Mouse (Mus musculus) embryonic fibroblast, embryonic 13.5 days (primary cell): ENCODE results near the gene Slc5a4b. TPM values are rescaled to one million over a fixed set of nuclear protein-coding genes. Genes with fewer than 3 reads are reported as not detected.

Experiments used
- H3K27ac ChIP-seq: 2 replicates; pipeline ENCODE4 v1.5.1; 2012; ENCODE audit warnings: low read length, control low read depth, inconsistent platforms; ENCODE audit not compliant: insufficient read depth
- H3K4me1 ChIP-seq: 2 replicates; pipeline ENCODE4 v1.6.1; 2011; ENCODE audit warnings: low read length; ENCODE audit not compliant: control insufficient read depth, insufficient read depth
- H3K4me3 ChIP-seq: 2 replicates; pipeline ENCODE4 v1.5.1; 2011; ENCODE audit warnings: mild to moderate bottlenecking, control low read depth, low read length; ENCODE audit not compliant: insufficient read depth
- CTCF ChIP-seq: IDR thresholded peaks from 2 replicates; pipeline ENCODE4 v1.5.1; 2011; ENCODE audit warnings: mild to moderate bottlenecking, control low read depth, low read length, moderate library complexity, borderline replicate concordance; ENCODE audit not compliant: insufficient read depth
- POLR2A ChIP-seq: IDR thresholded peaks from 2 replicates; pipeline ENCODE4 v1.6.1; 2011; ENCODE audit warnings: low read depth, mild to moderate bottlenecking, control low read depth, low read length, moderate library complexity
- polyA plus RNA-seq: library from polyadenylated mRNA; stranded (reverse); fragments of >200 nt; gene quantifications from 2 replicates; pipeline ENCODE4 v1.2.4, GENCODE M21; 2011; ENCODE audit warnings: low read depth; ENCODE audit not compliant: missing spikeins, insufficient read length

The Slc5a4b gene
- polyA plus RNA-seq, 1 experiment, result not detected

GRCm38 (mm10) chr10:76029276-76029675 lies 81.5 kb downstream of the Slc5a4b start:
- TF ChIP-seq POLR2A (no peak), CTCF (no peak)
- no peak overlapping the region for H3K4me3 ChIP-seq
- no peak overlapping the region for H3K27ac ChIP-seq
- peaks cover 2% of the 10 kb centered on the region for H3K4me1 ChIP-seq

DNA sequence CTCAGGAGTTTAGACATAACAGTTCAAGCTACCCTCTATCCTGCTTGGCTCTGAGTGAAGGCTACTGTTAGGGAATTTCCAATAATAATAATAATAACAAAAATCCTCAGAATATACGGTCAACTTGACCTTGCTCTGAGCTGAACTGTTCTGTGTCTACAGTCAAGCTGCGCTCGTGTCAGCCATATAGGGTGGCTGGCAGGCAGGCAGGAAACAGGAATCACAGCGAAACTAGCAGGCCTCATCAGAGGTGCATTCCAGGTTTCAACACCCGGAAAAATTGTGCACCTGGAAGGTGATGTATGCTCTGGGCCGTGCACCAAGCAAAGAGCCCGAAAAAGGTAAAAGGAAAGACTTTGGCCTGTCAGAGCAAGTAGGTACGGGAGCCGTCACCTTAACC lies 82.4 kb downstream of the Slc5a4b start:
- no peak for TF ChIP-seq POLR2A
- TF ChIP-seq CTCF, result no peak
- no peak overlapping the region for H3K4me3 ChIP-seq
- no peak overlapping the region for H3K27ac ChIP-seq
- H3K4me1 ChIP-seq, result no peaks in the 10 kb centered on the region

- H3K27ac ChIP-seq, result no peak overlapping the region
- TF ChIP-seq POLR2A (no peak), CTCF (no peak)
- no peaks in the 10 kb centered on the region for H3K4me1 ChIP-seq
- H3K4me3 ChIP-seq, result no peak overlapping the region
These were observed 82.8 kb downstream of the Slc5a4b start for GRCm38 (mm10) chr10:76028016-76028366.

DNA sequence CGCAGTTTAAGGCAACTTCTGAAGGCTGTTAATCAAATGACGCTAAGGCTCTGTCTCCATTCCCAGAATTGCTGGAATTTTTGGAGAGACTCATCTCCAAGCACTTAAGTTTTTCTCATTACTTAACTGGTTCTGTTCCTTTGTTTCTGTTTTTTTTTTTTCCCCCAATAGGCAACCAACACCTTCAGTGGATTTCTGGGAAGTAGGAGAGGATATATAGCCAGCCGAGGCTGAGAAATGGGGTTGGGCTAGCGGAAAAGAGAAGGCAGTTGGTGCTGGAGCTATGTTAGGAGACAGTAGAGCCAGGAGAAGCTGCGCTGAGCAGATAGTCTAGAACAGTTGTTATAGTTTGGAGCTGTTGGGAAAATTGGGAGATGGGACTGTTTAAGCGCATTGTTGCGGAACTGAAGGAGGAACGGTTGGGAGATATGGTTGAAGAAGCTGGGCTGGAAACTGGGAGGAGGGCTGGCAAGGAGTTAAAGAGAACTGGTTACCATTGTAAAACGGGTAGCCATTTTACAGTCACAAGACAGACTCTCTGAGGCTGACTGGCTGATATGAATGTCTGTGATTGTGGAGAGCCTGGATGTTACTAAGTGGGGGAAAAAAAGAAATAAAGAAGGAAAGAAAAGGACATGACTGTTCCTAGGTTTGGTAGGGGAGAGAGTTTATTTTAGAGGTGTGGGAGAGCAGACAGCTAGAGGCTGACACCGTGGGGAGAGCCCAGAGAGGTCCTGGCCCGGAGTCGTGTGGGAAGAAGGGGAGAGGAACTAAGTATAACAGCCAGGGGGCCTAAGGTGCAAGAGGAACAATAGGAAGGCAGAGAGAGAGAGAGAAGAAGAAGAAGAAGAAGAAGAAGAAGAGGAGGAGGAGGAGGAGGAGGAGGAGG lies 83.4 kb downstream of the Slc5a4b start:
- H3K27ac ChIP-seq, result no peak overlapping the region
- TF ChIP-seq POLR2A (no peak), CTCF (no peak)
- H3K4me3 ChIP-seq, result no peak overlapping the region
- H3K4me1 ChIP-seq, result no peaks in the 10 kb centered on the region

DNA sequence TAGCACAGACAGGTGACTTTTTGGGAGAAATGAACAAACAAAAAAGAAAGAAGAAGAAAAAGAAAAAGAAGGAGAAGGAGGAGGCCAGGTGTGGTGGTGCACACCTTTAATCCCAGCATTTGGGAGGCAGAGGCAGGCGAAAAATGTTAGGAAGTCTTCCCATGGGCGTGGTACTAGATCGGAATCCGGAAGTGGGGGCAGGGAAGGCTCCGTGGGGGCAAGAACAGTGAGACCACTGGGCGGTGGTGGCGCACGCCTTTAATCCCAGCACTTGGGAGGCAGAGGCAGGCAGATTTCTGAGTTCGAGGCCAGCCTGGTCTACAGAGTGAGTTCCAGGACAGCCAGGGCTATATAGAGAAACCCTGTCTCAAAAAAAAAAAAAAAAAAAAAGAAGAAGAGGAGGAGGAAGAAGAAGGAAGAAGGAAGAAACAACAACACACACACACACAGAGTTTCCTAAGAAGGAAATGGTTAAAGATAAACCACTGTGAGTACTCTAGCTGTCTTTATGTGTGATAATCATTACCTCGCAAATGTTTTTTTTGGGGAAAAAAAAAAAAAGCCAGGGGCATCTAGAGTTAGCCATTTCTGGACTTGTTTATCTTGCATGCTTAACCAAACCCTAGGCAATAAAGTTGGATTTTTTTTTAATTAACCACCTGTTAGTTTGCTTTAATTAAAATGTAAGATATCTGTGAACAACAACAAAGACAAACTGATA lies 85.1 kb downstream of the Slc5a4b start:
- Histone ChIP-seq H3K27ac (no peak overlapping the region), H3K4me3 (no peak overlapping the region), H3K4me1 (no peaks in the 10 kb centered on the region)
- TF ChIP-seq CTCF (no peak), POLR2A (no peak)

DNA sequence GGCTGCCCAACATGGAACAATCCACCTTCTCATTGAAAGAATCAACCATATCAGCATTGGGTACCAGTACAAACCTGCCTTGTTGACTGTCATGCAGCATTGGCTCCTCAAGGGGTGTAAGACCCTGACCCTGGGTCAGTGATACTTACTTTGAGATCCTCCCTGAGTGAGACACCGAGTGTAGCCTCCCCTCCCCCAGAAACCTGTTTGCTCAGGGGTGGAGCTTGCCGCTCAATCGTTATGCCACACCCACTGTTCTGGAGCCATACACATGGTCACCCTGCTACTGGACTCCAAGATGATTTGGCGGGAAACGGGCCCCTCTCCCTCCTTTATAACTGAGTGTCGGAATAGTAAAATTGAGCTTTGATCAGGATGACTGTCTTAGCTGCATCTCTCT lies 86.8 kb downstream of the Slc5a4b start:
- H3K27ac ChIP-seq, result no peak overlapping the region
- no peak overlapping the region for H3K4me3 ChIP-seq
- H3K4me1 ChIP-seq, result no peaks in the 10 kb centered on the region
- TF ChIP-seq CTCF, result no peak
- TF ChIP-seq POLR2A, result no peak

DNA sequence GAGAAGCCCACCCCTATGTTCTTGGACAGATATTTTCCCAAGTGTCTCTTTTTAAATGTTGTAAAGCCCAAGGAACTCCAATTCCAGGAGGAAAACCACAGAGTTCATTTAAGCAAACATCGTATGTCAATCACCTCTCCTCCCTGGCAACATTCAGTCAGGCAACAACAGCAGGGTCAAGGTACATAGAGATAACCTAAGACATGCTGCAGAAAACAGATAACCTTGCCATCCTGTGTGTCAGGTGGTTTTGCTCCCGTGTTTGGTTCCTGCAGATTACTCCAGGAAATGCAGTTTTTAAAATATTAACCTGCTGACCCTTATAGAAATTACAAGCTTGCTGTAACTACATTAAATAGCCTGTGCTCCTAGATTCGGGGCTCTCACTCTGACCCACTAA lies 89.0 kb downstream of the Slc5a4b start:
- H3K4me1 ChIP-seq, result no peaks in the 10 kb centered on the region
- no peak overlapping the region for H3K27ac ChIP-seq
- TF ChIP-seq CTCF, result no peak
- no peak overlapping the region for H3K4me3 ChIP-seq

GRCm38 (mm10) chr10:76016886-76017285 lies 93.9 kb downstream of the Slc5a4b start:
- no peaks in the 10 kb centered on the region for H3K4me1 ChIP-seq
- no peak overlapping the region for H3K4me3 ChIP-seq
- TF ChIP-seq POLR2A, result no peak
- TF ChIP-seq CTCF, result no peak

DNA sequence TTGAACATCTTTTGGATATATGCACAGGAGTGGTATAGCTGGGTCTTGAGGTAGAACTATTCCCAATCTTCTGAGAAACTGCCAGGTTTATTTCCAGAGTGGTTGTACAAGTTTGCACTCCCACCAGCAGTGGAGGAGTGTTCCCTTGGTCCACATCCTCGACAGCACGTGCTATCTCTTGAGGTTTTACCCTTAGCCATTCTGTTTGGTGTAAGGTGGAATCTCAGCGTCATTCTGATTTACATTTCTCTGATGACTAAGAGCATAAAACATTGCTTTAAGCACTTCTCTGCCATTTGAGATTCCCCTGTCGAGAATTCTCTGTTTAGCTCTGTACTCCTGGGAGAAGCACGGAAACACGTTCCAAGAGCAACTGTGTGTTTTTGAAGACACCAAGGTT lies 97.8 kb downstream of the Slc5a4b start:
- Histone ChIP-seq H3K4me1 (no peaks in the 10 kb centered on the region), H3K4me3 (no peak overlapping the region), H3K27ac (no peak overlapping the region)
- no peak for TF ChIP-seq POLR2A
- no peak for TF ChIP-seq CTCF

More at GRCm38 (mm10) chr10:76016886-76017285, 93.9 kb downstream of the Slc5a4b start:
- no peak overlapping the region for H3K27ac ChIP-seq

- H3K4me1 ChIP-seq, result no peaks in the 10 kb centered on the region
- no peak overlapping the region for H3K4me3 ChIP-seq
- TF ChIP-seq CTCF (no peak), POLR2A (no peak)
- no peak overlapping the region for H3K27ac ChIP-seq
These were observed 100.9 kb downstream of the Slc5a4b start for GRCm38 (mm10) chr10:76009812-76010211.

Other genes starting within 250 kb of the Slc5a4b start
- gene Derl3, start 217.5 kb downstream of the Slc5a4b start, polyA plus RNA-seq, result not detected in 2 replicates
- gene Smarcb1, start 189.3 kb downstream of the Slc5a4b start, polyA plus RNA-seq, result 56.2 and 77.9 TPM in 2 replicates
- 21.8 and 23.1 TPM in 2 replicates for gene Chchd10, start 177.8 kb downstream of the Slc5a4b start, polyA plus RNA-seq
- 69.2 and 71.0 TPM in 2 replicates for gene Mmp11, start 174.5 kb downstream of the Slc5a4b start, polyA plus RNA-seq
- gene Gm867, start 170.3 kb downstream of the Slc5a4b start, polyA plus RNA-seq, result 0.74 TPM in 1 of 2 replicates, not detected in the other
- not detected in 2 replicates for gene Vpreb3, start 167.9 kb downstream of the Slc5a4b start, polyA plus RNA-seq
- gene Gm5134, start 156.4 kb downstream of the Slc5a4b start, polyA plus RNA-seq, result not detected in 2 replicates
- gene Zfp280b, start 78.3 kb downstream of the Slc5a4b start, polyA plus RNA-seq, result 13.4 and 13.8 TPM in 2 replicates
- gene Slc5a4a, start 36.5 kb upstream of the Slc5a4b start, polyA plus RNA-seq, result not detected in 2 replicates
- gene Prmt2, start 126.9 kb upstream of the Slc5a4b start, polyA plus RNA-seq, result 32.2 and 33.9 TPM in 2 replicates
- 0.35 TPM in 1 of 2 replicates, not detected in the other for gene S100b, start 142.9 kb upstream of the Slc5a4b start, polyA plus RNA-seq
- 28.2 and 30.9 TPM in 2 replicates for gene Dip2a, start 234.3 kb upstream of the Slc5a4b start, polyA plus RNA-seq